Mouse (Mus musculus): ENCODE data around the gene Car1. TPM values are rescaled to one million over a fixed set of nuclear protein-coding genes. Genes with fewer than 3 reads are reported as not detected.
"Not testable (repeated sequence)": the region's sequence is repeated elsewhere in the genome, so short reads cannot be mapped to it uniquely, and the experiment has no call there.

The Car1 gene
- polyA plus RNA-seq, 1 experiment from 2014 or later = not detected

- H3K36me3 ChIP-seq (ENCODE audit: insufficient read depth) = no peaks in the 10 kb centered on the region
- H3K4me3 ChIP-seq (ENCODE audit: low read depth, low read length) = no peak overlapping the region
- H3K4me2 ChIP-seq = no peak overlapping the region
- H3K4me1 ChIP-seq (ENCODE audit: insufficient read depth) = no peaks in the 10 kb centered on the region
- no peak overlapping the region for H3K9ac ChIP-seq
- H3K9me3 ChIP-seq (ENCODE audit: low read depth, low read length) = no peaks in the 10 kb centered on the region
- ATAC-seq (ENCODE audit: insufficient read depth) (no peak), DNase-seq (no peak)
- no peaks in the 10 kb centered on the region for H3K27me3 ChIP-seq (ENCODE audit: insufficient read depth, low read length)
- H3K27ac ChIP-seq (ENCODE audit: low read depth) = no peak overlapping the region
- no peak for TF ChIP-seq CTCF (IDR thresholded peaks at IDR 0.05; ENCODE audit: low read depth)
- 52% methylated on average over 2 of the region's 2 CpGs for WGBS
Observed at GRCm38 (mm10) chr3:14764755-14765566, 43.2 kb downstream of the Car1 start.

- Histone ChIP-seq H3K27me3 (ENCODE audit: insufficient read depth, low read length) (no peaks in the 10 kb centered on the region), H3K9me3 (ENCODE audit: low read depth, low read length) (no peaks in the 10 kb centered on the region), H3K4me2 (no peak overlapping the region), H3K4me1 (ENCODE audit: insufficient read depth) (no peaks in the 10 kb centered on the region), H3K27ac (ENCODE audit: low read depth) (no peak overlapping the region), H3K4me3 (ENCODE audit: low read depth, low read length) (no peak overlapping the region), H3K36me3 (ENCODE audit: insufficient read depth) (no peaks in the 10 kb centered on the region), H3K9ac (no peak overlapping the region)
- ATAC-seq (ENCODE audit: insufficient read depth) (no peak), DNase-seq (no peak)
- WGBS = 93% methylated on average over 1 of the region's 1 CpGs
- TF ChIP-seq CTCF (IDR thresholded peaks at IDR 0.05; ENCODE audit: low read depth) = no peak
Observed at GRCm38 (mm10) chr3:14755716-14756115, 52.5 kb downstream of the Car1 start.

- Histone ChIP-seq H3K9ac (no peak overlapping the region), H3K9me3 (ENCODE audit: low read depth, low read length) (no peaks in the 10 kb centered on the region), H3K27ac (ENCODE audit: low read depth) (no peak overlapping the region), H3K4me3 (ENCODE audit: low read depth, low read length) (no peak overlapping the region), H3K27me3 (ENCODE audit: insufficient read depth, low read length) (no peaks in the 10 kb centered on the region), H3K36me3 (ENCODE audit: insufficient read depth) (no peaks in the 10 kb centered on the region), H3K4me2 (no peak overlapping the region), H3K4me1 (ENCODE audit: insufficient read depth) (no peaks in the 10 kb centered on the region)
- 81% methylated on average over 3 of the region's 3 CpGs for WGBS
- no peak for ATAC-seq (ENCODE audit: insufficient read depth)
- no peak for TF ChIP-seq CTCF (IDR thresholded peaks at IDR 0.05; ENCODE audit: low read depth)
- no peak for DNase-seq
Observed at GRCm38 (mm10) chr3:14746041-14746440, 62.1 kb downstream of the Car1 start.

DNA sequence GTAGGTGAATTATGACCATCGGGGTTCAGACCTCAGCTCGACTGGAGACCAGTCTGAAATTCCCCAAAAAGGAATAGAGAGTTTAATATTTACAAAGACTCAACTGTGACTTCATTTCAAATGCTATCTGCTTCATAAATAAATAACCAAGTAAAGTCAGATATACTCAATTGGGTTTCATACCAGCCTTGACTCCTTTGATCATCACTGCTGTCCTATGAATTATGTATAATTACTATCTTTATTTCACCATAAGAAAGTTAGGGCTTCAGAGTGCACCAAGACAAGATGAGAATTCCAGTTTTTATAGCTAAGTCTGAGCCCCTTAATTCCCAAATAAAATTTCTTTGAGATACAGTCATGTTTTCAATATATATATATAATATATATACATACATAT, 69.9 kb downstream of the Car1 start:
- no peaks in the 10 kb centered on the region for H3K9me3 ChIP-seq (ENCODE audit: low read depth, low read length)
- H3K27ac ChIP-seq (ENCODE audit: low read depth) = no peak overlapping the region
- no peak overlapping the region for H3K4me3 ChIP-seq (ENCODE audit: low read depth, low read length)
- 65% methylated on average over 2 of the region's 2 CpGs for WGBS
- TF ChIP-seq CTCF (IDR thresholded peaks at IDR 0.05; ENCODE audit: low read depth) = no peak
- H3K27me3 ChIP-seq (ENCODE audit: insufficient read depth, low read length) = no peaks in the 10 kb centered on the region
- DNase-seq (no peak), ATAC-seq (ENCODE audit: insufficient read depth) (no peak)
- H3K9ac ChIP-seq = no peak overlapping the region
- H3K36me3 ChIP-seq (ENCODE audit: insufficient read depth) = no peaks in the 10 kb centered on the region
- H3K4me2 ChIP-seq = no peak overlapping the region
- no peaks in the 10 kb centered on the region for H3K4me1 ChIP-seq (ENCODE audit: insufficient read depth)

DNA sequence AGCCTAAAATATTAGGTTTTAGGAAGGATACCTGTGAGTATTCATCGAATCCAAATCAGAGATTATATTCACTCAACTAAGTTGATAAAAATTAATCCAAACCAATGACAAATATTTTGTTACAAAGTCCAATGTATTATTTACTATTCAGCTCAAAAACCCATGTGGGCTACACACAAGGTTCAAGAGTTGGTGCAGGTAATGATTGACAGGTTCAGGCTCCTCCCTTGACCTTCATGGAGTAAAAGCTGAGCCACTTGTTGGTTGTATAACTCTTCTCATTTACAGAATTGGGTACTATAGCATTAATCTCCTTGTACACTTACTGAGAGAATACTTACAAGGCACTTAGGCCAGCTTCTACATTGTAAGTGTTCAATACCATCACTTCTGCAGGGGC, 80.7 kb downstream of the Car1 start:
- 82% methylated on average over 1 of the region's 1 CpGs for WGBS
- H3K9ac ChIP-seq; DNase-seq; H3K27me3 ChIP-seq (ENCODE audit: insufficient read depth, low read length); H3K36me3 ChIP-seq (ENCODE audit: insufficient read depth); H3K4me1 ChIP-seq (ENCODE audit: insufficient read depth); ATAC-seq (ENCODE audit: insufficient read depth); H3K9me3 ChIP-seq (ENCODE audit: low read depth, low read length); H3K4me3 ChIP-seq (ENCODE audit: low read depth, low read length); H3K27ac ChIP-seq (ENCODE audit: low read depth); H3K4me2 ChIP-seq: not testable (repeated sequence)

- not testable (repeated sequence) for H3K27ac ChIP-seq (ENCODE audit: low read depth); H3K4me3 ChIP-seq (ENCODE audit: low read depth, low read length); DNase-seq; H3K27me3 ChIP-seq (ENCODE audit: insufficient read depth, low read length); H3K9ac ChIP-seq; H3K4me2 ChIP-seq; ATAC-seq (ENCODE audit: insufficient read depth); H3K36me3 ChIP-seq (ENCODE audit: insufficient read depth); H3K4me1 ChIP-seq (ENCODE audit: insufficient read depth); H3K9me3 ChIP-seq (ENCODE audit: low read depth, low read length)
Observed at GRCm38 (mm10) chr3:14725462-14725861, 82.7 kb downstream of the Car1 start.

Other genes starting within 250 kb of the Car1 start
- gene 1810022K09Rik, start 197.1 kb downstream of the Car1 start, polyA plus RNA-seq (2014; fragmentation: Nextera tagmentation; extraction: Ambion mirVana) = 359 and 418 TPM in 2 replicates
- gene Car13, start 166.6 kb downstream of the Car1 start, polyA plus RNA-seq (2014; fragmentation: Nextera tagmentation; extraction: Ambion mirVana) = 8.8 and 9.0 TPM in 2 replicates
- gene Car3, start 55.1 kb upstream of the Car1 start, polyA plus RNA-seq (2014; fragmentation: Nextera tagmentation; extraction: Ambion mirVana) = 1.6 and 2.9 TPM in 2 replicates
- gene Car2, start 77.9 kb upstream of the Car1 start, polyA plus RNA-seq (2014; fragmentation: Nextera tagmentation; extraction: Ambion mirVana) = 365 and 368 TPM in 2 replicates